35 mouse cellular contexts compared by ENCODE assay signal in genomic region chr12:73727046-73727445, GRCm38 (mm10).
"Had no signal": no experiment of that assay in that cellular context is flagged by ENCODE, and none has a peak within 500 bp of the region (broad histone marks: within the 10 kb centered on the region; RNA-seq: fewer than 3 reads in every experiment).

No protein-coding gene starts in this region.

- H3K9me3 ChIP-seq: heart, embryonic 12.5 days; heart, embryonic 15.5 days; intestine, embryonic 15.5 days; kidney, embryonic 15.5 days had no signal

- ATAC-seq: hindbrain, embryonic 16.5 days; hindbrain, postnatal 0 days; inflammation-experienced regulatory T-cells, adult 6 months; intestine, embryonic 15.5 days; intestine, embryonic 16.5 days; intestine, postnatal 0 days had no signal

- H3K27me3 ChIP-seq: heart, embryonic 12.5 days; heart, embryonic 13.5 days; heart, embryonic 15.5 days; intestine, embryonic 15.5 days; kidney, embryonic 15.5 days had no signal

- H3K27ac ChIP-seq: heart, embryonic 10.5 days; heart, embryonic 13.5 days; heart, embryonic 15.5 days; hindbrain, embryonic 10.5 days; hindbrain, embryonic 12.5 days; hindbrain, embryonic 13.5 days; hindbrain, embryonic 14.5 days; hindbrain, embryonic 15.5 days; hindbrain, postnatal 0 days; intestine, embryonic 15.5 days; kidney, embryonic 15.5 days; kidney, postnatal 0 days; layer of hippocampus, adult 2 months had no signal

- H3K4me3 ChIP-seq: heart, embryonic 10.5 days; heart, embryonic 12.5 days; heart, embryonic 13.5 days; heart, embryonic 15.5 days; hindbrain, embryonic 10.5 days; hindbrain, embryonic 12.5 days; hindbrain, embryonic 13.5 days; hindbrain, embryonic 15.5 days; intestine, embryonic 15.5 days; kidney, embryonic 15.5 days; layer of hippocampus, adult 2 months had no signal

- H3K36me3 ChIP-seq: heart, embryonic 15.5 days; hindbrain, embryonic 12.5 days; hindbrain, embryonic 13.5 days; hindbrain, embryonic 15.5 days; intestine, embryonic 15.5 days; kidney, embryonic 15.5 days had no signal

- H3K9ac ChIP-seq: heart, embryonic 12.5 days; heart, embryonic 13.5 days; heart, embryonic 15.5 days; hindbrain, embryonic 12.5 days; hindbrain, embryonic 13.5 days; hindbrain, embryonic 14.5 days; hindbrain, embryonic 15.5 days; intestine, embryonic 15.5 days; kidney, embryonic 15.5 days had no signal

- H3K4me2 ChIP-seq: heart, embryonic 11.5 days; heart, embryonic 12.5 days; heart, embryonic 13.5 days; heart, embryonic 15.5 days; hindbrain, embryonic 12.5 days; hindbrain, embryonic 13.5 days; hindbrain, embryonic 14.5 days; hindbrain, embryonic 15.5 days; intestine, embryonic 15.5 days; kidney, embryonic 15.5 days had no signal

- H3K4me1 ChIP-seq: intestine, embryonic 15.5 days had no signal

- DNase-seq: heart, postnatal 10 days; heart, postnatal 14 days; heart, postnatal 36 days; heart, postnatal 4 days; kidney, adult 11 months; kidney, adult 18-20 months; kidney, adult 2 months; kidney, adult 8-10 months; kidney, adult 9 months; kidney, postnatal 10 days; kidney, postnatal 14 days; kidney, postnatal 25 days; kidney, postnatal 36 days; kidney, postnatal 4 days; layer of hippocampus, adult 9-11 months; layer of hippocampus, postnatal 36 days had no signal
